Mouse (Mus musculus): ENCODE data around the gene Arhgap25.
A peak's percentile ranks its signal among the peaks of the same experiment; 100 is the strongest.
"Not testable (repeated sequence)": the region's sequence is repeated elsewhere in the genome, so short reads cannot be mapped to it uniquely, and the experiment has no call there.

The Arhgap25 gene

DNA sequence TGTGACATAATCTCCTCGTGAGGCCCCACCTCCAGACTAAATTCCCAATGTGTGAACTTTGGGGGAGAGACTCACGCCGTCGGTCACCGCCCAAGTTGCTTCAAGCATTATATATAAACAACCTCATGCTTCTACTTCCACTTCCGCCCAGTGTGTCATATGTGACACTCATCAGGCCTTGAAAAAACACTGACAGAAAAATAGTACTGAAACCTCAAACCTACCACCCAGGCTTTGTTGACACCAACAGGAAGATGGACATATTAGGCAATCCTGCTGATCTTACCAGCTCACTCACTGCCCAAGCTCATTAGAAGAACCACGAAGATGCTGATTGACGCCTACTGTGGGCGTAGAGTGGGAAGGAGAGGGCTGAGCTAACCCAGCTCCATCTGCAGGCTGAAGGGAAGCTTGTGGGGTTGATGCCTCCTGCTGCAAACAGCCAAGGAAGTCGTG, 30.2 kb downstream of the Arhgap25 start:
- peak; percentile 18 to 30 for DNase-seq

DNA sequence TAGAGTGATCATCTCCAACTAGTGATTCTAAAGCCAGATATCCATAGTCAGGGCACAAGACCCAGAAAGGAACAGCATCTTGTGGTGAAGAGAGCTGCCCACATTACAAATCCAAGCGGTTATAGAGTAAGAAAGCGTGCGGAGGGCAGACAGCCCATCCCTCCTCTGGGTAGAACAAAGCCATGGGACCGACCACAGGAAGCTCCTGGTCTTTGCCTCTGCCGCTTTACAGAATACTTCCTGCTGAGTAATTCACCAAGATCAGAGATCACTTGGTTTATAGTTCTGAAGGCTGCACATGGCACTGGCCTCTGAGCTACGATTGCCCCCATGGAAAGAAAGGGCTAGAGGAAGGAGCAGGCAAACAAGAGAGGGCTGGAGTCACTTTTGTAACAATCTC, 30.6 kb downstream of the Arhgap25 start:
- DNase-seq, result peak; percentile 17 to 39

DNA sequence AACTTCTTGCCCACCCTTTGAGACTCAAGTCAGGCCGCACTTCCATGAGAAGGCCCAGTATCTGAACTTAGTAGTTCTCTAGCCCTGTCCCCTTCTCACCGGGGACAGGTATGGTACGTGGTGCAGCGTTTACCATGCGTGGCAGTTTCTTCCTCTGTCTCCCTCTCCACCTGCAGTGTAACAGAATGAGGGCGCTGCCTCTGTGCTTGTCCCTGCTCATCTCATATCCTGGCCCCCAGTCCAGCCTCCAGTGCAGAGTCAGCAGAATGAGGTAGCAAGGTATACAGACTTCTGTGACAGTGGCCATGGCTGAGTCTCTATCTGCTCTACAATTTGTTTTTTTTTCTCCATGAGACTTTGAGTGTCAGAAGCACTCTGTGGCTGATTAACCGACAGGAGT, 32.4 kb downstream of the Arhgap25 start:
- no peak for DNase-seq

DNA sequence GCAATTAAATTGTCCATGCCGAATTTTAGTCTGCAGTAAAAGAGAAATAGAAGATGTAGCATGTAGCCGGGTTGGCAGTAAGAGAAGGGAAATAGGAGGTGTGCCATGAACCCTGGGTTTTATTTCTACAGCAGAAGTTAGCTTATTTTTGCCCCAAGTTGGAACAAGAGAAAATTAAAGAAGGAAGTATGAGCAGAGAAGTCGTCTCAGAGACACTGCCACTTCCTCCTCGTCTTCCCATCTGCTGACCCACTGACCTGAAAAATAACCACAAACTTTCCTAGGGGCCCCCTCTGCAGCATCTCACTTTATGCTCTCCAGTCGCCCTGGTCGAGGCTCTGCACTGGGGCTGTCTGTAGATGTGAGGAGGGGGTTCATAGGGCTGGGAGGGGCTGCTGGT, 33.3 kb downstream of the Arhgap25 start:
- DNase-seq, result no peak

DNA sequence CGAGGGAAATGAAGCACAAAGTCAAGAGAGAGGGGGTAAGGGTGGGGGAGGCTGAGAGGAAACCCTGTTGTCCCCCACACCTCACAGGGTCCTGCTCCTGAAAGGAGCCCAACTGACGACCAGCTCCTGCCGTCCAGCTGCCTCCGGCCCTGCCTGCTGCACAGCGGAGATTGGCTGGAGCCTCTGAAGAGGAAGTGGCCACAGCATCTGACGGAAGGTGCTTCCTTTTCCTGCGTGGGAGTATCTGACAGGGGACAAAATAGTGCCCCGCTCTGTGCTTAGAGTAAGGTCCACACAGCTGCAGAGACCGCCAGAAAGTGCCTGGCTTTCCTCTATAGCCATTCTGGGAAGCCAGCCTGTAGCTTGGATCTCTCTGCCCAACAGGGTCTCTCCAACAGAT, 36.9 kb downstream of the Arhgap25 start:
- DNase-seq, result no peak

DNA sequence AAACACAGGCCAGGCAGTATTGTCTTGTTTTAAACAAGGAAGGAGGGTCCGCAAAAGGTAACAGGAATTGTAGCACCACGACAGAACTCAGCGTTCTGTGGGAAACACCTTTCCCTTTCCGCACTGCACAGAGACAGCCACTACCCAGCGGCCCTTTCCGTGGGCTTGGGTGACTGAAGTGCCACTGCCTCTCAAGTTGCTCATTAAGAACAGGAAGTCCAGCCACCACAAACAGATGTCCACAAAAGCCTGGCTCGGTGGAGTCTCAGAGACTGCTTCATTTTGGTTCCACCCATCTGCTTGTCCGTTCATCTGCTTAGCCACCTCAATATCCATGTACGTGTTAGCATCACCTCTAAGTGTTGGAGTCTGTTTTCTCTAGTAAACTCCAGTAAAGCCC, 38.7 kb downstream of the Arhgap25 start:
- no peak for DNase-seq

DNA sequence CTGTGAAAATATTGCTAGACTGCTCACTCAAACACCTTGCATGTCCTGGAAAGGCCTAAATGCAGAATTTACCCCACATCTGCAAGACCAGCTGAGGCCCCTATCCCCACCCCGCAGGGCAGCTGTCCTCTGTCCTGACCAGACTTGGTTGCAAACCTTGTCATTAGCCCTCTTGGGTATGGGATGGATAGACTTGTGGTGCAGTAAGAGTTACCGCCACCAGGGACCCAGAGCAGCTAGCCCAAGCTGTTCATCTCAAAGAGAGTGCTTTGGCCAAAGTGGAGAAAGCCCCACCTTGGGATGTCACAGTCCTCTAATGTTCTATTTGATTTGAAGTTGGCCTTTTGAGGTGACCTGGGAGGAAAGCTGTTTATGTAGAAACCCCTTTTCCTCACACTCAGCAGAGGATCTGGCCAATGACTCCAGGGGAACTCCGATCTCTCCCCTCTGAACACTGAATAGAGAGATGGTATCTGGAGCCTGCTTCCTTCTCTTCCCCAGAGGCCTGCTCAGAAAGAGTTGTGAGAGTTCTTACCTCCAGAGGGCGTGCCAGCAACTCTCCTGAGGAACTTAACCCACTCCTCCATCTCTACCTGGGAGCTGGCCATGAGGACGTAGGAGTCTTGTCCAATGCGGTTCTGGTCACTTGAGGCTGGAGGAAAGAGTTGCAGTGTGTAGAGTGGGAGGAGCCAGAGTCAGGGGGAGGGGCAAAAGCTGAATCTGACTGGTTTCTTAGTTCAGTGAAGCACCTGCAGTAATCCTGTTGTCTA, 45.2 kb downstream of the Arhgap25 start:
- DNase-seq, result peak in 1 of 2 experiments; percentile 17

DNA sequence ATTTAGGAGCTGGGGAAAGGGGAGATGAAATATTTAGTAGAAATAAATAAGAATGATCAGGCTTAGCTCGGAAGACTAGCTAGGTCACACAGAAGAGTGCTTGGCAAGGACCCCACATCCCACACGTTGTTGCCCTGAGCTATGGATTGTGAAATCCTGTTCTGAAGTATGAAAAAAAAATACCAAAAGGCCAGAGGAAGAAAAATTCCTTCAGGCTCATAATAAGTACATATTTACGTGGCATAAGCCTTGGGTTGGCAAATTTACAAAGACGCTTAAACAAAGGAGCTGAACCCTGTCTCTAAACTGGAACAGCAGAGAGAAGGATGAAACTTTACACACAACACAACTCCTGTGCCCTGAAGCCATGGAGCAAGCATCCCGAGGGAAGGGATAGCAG, 48.3 kb downstream of the Arhgap25 start:
- no peak for DNase-seq

DNA sequence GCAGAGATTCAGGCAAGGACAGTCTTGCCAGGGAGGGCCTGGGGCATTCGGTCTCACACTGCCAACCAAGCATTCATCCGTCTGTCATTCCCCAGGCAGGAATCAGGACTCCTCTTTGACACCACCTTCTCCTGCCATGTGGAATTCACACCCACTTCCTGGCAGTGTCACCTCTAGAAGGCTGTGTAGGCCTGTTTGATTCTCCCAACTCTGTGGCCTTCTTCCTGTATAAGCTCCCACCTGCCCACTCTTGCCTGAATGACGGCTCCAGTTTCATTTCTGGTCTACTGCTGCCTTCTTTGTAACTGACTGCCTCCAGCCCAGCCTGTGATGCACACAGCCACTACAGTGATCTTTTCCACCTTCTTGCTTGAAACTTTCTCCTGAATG, 49.2 kb downstream of the Arhgap25 start:
- DNase-seq, result no peak

DNA sequence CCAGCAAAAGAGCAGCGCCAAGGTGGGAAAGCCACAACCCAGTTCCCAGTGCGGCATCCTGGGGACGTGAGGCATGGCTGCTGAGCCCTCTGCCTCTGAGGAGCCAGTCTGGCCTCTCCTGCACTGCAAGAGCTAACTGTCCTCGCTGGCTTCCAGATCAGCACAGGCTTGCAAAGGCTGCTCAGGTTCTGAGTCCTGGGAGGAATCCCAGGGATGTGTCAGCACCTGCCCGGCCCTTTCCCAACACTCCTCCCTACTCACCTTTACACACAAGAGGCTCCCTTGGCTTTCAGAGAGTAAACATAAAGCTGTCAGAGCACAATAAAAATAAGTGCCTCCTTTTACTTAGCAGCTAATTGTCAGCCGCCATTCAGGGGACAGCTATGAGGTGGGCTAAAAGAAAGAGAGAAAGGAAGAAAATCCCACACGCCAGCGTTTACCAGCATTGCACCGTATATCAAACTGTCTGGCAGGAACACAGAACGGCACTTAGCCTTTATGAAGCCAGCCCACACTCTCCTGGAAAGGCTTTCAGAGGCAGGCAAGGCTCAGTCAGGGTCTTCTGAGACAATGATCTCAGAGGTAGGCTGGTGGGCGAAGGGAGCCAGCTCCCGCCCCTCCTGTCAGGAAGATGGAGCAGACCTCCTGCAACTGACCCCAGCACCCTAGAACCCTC, 49.7 kb downstream of the Arhgap25 start:
- DNase-seq, result no peak

DNA sequence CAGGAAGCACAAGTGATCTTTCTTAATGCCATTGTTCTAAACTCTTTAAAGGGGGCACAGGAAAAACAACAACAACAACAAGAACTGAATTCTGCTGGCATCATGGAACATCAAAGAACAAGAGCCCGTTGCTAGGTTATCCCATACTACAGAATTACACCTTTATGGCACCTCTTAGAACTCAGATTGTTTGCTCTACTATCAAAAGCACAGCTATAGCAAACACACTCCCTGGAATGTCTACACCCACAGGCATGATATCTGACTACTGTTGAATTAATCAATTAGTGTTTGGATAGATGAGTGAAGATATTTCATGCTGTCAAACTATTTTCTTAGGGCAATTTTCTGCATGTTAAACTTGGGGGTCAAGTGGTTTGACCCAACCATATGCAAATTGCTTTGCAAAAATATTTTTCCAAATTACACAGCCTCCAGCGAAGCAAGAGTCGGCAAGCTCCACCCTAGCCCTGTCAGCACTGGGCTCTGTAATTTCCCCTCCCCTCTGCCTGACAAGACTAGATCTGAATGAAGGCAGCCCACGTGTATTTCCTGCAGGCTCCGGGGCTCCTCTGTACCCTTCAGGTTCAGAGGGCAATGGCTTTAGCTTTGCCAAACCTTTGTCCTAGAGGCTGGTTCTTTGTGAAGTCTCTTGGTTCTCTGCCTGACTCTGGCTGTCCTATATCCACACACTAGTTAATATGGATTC, 53.6 kb downstream of the Arhgap25 start:
- no peak for DNase-seq

DNA sequence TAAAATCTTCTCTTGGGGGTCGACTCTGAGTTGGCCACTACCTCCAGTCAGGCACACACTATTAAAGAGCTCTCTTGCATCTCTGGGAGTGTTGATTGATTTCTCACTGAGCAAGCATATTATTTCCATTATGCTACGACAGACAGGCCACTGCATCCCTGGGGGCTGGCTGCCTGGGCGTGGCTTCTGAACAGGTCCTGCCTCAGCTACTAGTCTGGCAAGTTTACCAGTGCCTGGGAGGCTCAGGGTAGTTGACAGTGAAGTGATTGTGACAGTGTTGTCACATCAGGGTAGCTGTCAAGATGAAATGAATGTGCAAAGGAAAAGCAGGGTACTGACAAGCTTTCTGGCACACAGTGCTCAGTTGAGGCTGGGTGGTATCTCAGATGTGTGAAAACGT, 54.2 kb downstream of the Arhgap25 start:
- DNase-seq, result no peak

DNA sequence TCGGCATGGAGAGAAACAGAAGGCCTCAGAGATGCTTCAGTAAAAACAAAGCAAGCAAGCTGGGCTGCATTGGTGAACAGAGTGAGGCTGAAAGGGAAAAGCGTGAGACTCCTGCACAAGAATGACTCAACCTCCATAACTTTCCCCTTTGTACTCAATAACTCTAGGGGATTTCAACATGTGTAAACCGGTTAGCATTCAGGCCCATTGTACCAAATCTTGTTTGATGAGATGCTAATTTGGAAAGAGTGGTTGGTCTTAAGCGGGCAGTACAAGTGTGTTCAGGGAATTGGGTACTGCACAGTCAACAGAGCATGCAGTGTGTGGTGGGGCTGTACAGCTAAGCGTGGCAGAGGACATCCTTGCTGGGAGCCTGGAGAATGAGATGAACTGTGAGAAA, 57.8 kb downstream of the Arhgap25 start:
- no peak for DNase-seq

DNA sequence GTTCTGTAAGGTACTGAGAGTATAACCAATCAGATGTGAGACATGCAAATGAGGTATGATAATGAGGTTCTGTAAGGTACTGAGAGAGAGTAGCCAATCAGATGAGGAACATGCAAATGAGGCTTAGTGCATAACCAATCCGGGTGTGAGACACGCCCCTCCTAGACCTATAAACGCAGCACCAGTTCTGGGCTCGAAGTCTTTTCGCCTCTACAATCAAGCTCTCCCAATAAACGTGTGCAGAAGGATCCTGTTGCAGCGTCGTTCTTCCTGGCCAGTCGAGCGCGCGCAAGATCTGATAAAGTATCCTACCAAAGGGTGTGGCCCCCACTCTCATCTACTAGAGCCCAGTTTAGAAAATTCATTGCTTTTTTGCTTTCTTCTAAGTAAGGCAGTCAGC, 63.0 kb downstream of the Arhgap25 start:
- not testable (repeated sequence) for DNase-seq

DNA sequence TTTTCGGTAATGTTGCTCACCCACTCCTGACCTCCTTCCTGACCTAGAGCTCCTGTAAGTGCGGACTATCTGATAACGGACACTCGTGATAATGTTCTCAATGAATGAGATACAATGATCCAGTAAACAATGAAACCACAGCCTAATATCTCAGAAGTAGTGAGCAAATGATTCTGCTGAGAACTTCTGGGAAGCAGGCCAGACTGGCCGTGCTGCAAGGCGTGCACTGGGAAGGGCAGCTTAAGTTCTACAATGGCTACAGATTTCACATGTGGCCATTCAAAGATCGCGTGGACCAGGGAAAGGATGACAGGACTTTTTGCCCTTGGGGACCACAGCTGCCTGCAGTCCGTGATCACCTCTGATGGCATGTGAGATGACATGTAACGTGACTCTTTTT, 64.7 kb downstream of the Arhgap25 start:
- DNase-seq, result no peak

DNA sequence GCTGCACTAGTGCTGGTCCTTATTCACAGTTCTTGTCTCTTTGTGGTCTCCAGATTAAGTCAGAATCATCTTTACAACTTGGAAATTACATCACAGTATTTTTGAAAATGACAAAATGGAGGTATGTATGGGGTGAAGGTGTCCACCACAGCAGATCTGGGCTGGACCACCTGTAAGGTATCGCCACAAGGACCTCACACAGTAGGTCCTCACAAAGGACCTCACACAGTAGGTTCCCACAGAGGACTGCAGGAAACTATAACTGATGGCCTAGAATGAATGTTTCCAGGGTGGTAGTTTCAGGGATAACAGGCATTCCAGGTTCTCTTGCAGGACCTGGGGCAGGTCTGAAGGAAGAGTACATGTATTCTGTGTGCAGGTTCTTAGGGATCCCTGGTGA, 65.7 kb downstream of the Arhgap25 start:
- no peak for DNase-seq

DNA sequence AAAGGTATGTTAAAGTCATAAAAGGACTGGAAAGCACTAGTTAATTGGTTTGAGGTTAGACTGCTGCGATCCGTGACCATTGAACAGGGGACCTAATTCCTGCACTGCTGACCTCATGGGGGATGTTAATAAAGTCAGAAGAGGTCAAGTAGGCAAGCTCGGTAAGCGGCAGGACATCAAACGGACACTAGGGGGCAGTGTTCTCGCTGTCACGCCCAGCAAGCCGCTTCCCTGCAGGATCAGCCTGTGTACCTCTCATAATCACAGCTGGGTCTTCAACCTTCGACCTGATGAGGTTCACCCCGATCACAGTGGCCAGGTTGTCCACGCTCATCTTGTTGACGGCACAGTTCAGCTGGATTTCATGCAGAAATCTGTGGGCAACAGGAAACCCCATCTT, 66.8 kb downstream of the Arhgap25 start:
- peak; percentile 37 to 43 for DNase-seq

DNA sequence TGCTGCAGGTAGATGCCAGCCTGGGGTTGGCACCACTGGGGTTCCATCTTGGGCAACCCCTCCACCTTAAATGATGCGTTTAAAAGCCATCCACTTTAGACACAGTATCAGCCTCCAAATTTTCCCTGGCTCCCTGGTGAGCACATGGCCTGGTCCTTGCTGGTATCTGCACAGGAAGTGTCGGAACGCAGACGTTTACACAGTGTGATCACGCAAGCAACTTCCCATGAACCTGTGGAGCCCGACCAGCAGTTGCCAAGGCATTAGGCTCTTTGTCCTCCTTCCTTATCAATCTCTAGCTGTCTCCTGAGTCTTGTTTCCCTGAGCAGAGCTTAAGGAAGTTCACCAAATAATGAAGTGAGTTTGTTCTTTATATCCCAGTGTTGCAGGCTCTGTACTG, 77.6 kb downstream of the Arhgap25 start:
- DNase-seq, result no peak

DNA sequence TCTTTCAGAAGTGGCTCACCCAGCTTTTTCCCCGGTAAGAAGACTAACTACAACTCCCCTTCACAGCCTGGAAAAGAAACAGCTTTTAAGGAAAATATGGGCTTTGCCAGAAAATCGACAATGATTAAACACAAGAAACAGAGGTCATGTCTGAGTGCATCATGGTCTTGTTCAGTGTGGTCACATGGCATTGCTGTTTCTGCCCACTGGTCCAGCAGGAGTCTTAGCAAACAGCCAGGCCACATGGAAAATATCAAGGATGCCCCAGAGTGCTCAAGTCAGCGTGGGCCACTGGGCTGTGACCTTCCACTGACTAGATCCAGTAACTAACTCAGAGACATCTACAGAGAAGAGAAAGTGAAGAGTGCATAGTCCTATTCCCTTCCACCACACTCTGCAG, 81.3 kb downstream of the Arhgap25 start:
- no peak for DNase-seq

DNA sequence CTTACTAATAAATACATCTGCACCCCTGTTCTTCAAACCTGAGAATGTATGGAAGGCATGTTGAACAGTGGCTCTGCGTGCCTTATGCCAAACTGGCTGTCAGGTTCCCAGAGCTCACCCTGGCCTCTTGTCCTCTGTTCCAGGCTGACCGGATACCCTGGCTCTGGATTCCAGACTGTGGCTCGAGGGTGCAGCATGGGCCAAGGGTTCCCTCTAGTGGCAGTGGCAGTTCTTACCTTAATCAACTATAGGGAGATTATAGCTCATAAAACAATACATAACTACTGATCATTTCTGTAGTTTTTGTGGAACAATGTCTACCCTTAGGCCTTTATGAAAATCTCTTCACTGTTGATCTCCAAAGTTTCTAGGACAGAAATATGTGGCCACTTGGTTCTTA, 82.0 kb downstream of the Arhgap25 start:
- no peak for DNase-seq

DNA sequence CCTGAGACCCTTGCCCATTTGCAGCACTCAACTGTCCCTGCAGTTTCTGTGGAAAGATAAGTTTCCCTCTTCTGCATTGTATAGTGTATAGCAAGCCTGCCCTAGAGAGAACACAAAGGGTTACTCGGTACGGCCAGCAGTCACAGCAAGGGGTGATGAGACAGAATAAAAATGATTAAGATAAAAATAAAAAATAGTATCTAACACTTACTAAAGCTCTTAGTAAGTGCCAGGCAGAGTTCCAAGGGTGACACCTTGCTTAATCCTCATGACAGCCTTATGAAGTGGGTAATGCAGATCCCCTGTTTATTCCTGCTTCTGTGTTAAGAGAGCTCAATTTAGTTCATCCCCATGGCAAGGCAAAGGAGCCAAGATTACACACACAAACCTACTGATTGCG, 83.5 kb downstream of the Arhgap25 start:
- DNase-seq, result no peak

DNA sequence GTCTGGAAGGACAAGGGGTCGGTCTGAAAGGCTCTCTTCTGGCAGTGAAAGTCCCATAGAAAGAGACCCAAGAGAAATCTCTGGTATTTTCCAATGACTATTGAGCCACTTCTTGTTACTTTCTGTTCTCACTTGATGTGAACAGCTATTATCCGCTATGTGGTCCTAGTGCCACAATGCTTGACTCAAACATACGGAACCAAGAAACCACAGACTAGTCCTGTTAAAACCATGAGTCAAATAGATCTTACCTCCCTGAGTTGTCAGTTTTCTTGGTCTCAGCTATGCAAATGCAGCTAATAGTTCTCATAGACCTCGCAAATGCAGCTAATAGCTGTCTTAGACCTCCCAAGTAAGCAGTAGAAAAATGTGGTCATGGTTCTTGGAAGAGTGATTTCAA, 85.8 kb downstream of the Arhgap25 start:
- no peak for DNase-seq

DNA sequence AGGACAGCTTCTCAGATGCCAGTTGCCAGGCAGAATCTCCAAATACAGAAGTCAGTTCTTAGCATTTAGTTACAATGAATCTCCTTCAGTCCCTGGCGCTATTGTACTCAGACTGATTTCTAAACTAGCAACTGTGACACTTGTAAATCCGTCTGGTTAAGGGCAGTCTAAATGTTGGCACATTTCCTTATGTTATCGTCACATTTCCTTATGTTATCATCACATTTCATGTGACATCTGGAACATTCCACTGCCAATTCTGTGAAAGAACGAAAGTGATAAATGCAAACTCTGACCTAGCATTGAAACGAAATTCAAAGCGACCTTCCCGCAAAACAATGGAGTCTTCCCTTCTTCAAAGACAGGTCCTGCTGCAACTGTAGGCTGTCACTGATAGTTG, 87.8 kb downstream of the Arhgap25 start:
- no peak for DNase-seq

DNA sequence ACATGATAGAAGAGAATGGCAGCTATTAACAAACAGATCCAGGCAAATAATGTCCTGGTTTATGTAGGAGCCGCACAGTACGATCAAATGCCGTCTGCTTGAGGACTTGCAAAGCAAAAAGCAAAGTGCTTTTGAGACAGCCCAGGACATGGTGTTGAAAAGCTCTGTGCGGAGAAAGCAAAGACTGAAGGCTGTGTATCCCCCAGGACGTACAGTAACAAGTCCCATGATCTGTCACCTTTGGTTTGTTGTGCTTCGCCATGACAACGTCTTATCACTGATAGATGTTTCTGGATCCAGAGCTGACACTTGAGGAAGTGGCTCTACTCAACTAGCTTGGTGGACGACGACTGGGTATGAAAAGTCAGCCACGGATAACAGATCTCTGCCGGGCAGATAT, 89.8 kb downstream of the Arhgap25 start:
- no peak for DNase-seq

Measured in thymus, adult 18-20 months (tissue).